Mouse (Mus musculus): ENCODE measurements around the gene Vamp8.

The Vamp8 gene

DNA sequence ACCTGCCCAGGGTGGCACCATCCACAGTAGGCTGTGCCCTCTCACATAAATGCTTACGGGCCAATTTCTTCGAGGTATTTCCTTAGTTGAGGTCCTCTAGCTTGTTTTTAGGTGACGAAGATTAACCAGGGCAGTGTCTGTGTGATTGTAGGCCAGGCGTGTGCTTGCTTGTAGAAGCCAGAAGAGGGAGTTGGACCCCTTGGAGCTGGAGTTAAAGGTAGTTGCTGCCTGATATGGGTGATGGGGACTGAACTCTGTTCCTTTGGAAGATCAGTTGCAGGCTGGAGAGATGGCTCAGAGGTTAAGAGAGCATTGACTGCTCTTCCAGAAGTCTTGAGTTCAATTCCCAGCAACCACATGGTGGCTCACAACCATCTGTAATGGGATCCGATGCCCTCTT lies 24.7 kb upstream of the Vamp8 start:
- no peak for TF ChIP-seq GATA4 (IDR thresholded peaks at IDR 0.05; ENCODE audit: insufficient replicate concordance, low read length)

DNA sequence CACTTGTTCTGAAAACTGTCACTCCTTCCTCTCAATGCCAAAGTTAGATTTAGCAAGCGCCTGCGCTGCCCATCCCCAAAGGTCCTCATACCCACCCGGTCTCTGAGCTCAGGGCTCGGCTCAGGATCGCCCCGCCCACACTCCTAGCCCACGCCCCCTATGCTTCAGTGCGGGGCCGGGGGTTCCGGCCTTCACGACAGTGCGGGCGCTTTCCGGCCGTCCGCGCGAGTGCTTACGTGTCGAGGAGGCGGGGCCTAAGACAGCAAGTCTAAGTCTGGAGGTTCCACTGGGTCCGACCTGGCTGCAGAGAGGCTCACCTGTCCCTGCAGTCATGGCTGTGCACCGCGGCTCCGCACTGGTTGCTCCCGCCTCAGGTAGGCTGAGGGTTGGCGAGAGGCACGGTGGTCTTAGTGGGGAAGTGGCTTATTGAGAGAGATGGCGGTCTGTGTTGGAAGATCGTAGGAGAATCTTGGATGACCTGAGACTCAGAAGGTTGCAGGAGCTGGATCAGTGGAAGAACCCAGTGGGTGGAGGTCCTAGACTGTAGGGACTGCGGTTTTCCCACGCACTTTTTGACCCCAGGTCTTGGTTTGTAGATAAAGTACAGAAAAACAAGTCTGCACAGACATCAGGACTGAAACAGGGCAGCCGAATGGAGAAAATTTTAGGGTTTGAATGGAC lies 23.7 kb upstream of the Vamp8 start, which contains the start of gene Ggcx:
Gene Ggcx (plus strand): TSS at position 233 of the 681 bp plus-strand sequence.
- TF ChIP-seq GATA4 (IDR thresholded peaks at IDR 0.05; ENCODE audit: insufficient replicate concordance, low read length): peak; percentile 25; the same call in 1 of the 2 replicates

DNA sequence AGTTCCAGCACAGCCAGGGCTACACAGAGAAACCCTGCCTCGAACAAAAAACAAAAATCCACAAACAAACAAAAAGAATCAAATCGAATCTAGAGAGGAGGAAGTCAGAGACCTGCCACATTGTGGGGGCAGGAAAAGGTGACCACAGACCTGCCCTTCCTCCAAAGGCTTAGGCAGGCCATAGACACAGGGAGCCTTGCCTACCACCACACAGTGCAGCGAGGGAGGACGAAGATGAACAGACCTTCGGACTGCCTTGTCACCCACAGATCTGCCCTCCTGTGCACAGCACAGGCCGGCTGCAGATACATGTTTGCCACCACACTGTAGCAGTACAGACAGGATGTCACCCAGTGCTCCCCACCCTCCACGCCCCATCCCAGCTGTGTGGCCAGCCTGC lies 20.0 kb upstream of the Vamp8 start:
- no peak for TF ChIP-seq GATA4 (IDR thresholded peaks at IDR 0.05; ENCODE audit: insufficient replicate concordance, low read length)

DNA sequence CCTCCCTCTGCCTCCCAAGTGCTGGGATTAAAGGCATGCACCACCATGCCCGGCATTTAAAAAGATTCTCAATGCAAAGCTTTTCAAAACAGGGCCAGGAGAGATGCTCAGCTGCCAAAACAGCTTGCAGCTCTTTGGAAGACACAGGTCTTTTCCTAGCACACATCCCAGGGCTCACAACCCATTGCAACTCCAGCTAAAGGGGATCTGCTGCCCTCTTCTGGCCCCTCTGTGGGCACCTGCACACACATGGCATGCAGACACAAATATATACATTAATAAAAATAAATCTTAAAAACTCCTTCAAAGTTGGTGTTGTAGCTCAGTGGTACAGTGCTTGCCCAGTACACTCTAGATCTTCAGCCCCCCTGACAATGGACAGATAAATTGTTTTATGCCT lies 19.5 kb upstream of the Vamp8 start:
- no peak for TF ChIP-seq GATA4 (IDR thresholded peaks at IDR 0.05; ENCODE audit: insufficient replicate concordance, low read length)

DNA sequence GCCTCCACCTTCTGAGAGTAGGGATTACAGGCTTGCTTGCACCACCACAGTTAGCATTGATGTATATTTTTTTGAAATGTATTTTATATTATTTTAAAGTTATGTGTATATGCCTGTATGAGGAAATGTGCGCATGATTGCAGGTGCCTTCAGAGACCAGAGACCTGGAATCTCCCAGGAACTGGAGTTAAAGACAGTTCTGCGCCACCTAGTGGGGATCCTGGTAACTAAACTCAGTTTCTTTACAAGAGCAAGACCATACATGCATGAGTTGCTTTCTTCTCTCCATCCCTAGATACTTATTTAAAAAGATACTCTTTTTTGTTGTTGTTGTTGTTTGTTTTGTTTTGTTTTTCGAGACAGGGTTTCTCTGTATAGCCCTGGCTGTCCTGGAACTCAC lies 19.1 kb upstream of the Vamp8 start:
- TF ChIP-seq GATA4 (IDR thresholded peaks at IDR 0.05; ENCODE audit: insufficient replicate concordance, low read length): no peak

DNA sequence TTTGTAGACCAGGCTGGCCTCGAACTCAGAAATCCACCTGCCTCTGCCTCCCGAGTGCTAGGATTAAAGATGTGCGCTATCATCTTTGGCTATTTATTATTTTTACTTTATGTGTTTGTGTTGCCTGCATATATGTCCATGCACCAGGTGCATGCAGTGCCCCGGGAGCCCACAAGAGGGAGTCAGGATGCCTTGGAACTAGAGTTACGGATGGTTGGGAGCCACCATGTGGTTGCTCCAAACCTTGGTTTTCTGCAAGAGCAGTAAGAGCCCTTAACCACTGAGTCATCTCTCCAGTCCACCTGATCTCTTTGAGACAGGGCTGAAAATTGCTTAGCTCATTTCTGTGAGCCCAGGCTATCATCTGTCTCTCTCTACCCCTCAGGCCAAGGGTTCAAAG lies 16.6 kb upstream of the Vamp8 start:
- no peak for TF ChIP-seq GATA4 (IDR thresholded peaks at IDR 0.05; ENCODE audit: insufficient replicate concordance, low read length)

DNA sequence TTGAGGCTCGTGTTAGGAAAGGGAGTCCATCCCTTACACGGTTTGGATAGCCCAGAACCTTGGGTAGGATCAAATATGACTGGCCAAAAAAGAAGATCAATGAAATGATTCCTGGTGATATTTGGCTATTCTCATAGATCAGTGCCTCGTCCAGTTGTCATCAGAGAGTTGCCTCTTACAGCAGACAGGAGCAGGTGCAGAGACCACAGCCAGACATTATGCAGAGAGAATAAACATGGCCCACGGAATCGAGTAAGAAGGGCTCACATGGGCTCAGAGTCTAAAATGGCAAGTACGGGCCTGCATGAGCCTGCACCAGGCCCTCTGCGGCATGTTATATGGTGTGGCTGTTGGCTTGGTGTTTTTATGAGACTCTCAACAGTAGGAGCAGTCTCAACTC lies 14.9 kb upstream of the Vamp8 start:
- no peak for TF ChIP-seq GATA4 (IDR thresholded peaks at IDR 0.05; ENCODE audit: insufficient replicate concordance, low read length)

DNA sequence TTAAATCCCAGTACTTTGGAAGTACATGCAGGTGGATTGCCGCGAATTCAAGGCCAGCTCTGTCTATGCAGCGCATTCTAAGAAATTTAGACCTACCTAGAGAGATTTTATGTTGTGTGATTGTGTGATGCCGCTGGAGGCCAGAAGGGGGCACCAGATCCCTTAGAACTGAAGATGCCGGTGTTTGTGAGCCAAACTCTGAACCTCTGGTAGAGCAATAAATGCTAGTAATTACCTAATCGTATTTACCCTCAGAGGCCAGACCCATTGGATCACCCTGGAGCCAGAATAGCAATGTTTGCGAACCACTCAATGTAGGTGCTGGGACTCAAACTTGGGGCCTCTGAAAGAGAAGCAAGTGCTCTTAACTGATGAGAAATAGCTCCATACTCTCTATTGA lies 11.4 kb upstream of the Vamp8 start:
- TF ChIP-seq GATA4 (IDR thresholded peaks at IDR 0.05; ENCODE audit: insufficient replicate concordance, low read length): no peak

DNA sequence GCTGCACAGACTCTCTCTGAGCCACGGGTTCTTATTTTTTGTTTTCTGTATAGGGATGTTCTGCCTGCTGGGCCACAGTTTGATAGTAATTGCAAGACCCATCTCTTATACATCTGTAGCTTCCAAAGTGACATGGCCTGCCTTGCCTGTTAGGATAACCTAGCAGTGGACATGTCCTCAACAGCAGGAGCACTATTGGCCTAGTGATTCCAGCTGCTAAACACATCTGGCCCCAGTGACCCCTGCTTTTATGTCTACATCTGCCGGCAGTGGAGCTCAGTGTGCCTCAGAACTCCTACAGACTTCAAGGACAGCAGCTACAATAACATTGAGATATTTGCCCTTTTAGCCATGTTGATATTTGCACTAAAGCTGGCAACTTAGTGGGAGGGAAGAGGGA lies 9.5 kb upstream of the Vamp8 start:
- TF ChIP-seq GATA4 (IDR thresholded peaks at IDR 0.05; ENCODE audit: insufficient replicate concordance, low read length): no peak

DNA sequence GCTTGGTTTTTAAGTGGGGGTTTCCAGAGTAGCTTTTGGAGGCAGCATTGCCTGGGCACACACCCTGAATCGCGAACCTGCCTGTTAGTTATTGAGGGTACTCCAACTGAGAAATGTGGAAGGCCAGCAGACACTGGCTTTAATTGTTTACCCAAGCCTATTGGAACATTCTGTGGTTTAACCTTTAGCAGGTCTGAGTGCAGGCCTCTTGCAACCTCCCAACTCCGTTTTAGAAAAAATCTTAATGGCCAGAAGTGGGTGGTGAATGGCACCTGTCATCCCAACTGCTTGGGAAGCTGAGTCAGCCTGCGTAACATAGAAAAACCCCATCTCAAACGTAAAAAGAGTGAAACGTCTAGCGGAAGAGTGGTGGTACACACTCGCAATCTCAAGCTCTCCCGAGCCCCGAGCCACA lies 6.3 kb upstream of the Vamp8 start:
- TF ChIP-seq GATA4 (IDR thresholded peaks at IDR 0.05; ENCODE audit: insufficient replicate concordance, low read length): no peak

DNA sequence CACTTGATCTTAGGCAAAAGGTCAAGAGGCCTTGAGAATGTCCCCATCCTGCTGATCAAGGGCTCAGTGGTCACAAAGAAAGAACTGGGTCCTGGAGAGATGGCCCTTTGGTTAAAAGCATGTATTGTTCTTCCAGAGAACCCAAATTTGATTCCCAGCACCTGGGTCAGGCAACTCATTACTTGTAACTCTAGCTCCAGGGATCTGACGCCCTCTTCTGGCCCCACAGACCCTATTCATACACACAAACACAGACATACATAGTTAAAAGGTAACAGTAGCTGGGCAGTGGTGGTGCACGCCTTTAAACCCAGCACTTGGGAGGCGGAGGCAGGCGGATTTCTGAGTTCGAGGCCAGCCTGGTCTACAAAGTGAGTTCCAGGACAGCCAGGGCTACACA lies 1.8 kb upstream of the Vamp8 start:
- no peak for TF ChIP-seq GATA4 (IDR thresholded peaks at IDR 0.05; ENCODE audit: insufficient replicate concordance, low read length)

DNA sequence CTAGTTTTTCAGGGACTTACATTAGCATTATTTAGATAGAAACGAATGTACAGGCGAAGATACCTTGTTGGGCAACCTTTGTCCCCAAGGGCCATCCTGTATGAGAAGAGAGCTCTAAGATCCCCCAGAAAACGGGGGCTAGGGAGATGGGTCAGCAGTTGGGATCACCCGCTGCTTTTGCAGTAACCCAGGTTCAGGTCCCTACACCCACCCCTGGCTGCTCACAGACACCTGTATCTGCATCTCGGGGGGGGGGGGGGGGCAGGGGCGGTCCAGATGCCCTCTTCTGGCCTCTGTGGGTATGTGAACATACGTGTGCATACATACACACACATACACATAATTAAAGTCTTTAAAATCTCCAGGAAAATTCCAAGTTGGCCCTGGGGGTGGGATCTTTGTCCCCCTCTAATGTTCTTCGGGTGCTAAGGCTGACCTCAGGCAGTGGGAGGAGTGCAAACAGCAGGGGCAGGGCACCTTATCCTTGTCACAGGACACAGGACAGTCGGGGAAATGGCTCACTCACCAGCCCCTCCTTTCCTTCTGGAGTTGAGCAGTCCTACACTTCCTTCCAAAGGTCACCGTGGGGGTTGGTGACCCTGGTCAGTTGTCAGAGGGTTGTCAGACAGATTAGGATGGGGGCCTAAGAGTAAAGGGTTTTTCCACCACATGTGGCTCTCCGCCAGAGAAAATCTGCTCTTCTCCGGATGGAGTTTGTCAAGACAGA lies 455 bp upstream of the Vamp8 start:
- TF ChIP-seq GATA4 (IDR thresholded peaks at IDR 0.05; ENCODE audit: insufficient replicate concordance, low read length): peak; percentile 96

DNA sequence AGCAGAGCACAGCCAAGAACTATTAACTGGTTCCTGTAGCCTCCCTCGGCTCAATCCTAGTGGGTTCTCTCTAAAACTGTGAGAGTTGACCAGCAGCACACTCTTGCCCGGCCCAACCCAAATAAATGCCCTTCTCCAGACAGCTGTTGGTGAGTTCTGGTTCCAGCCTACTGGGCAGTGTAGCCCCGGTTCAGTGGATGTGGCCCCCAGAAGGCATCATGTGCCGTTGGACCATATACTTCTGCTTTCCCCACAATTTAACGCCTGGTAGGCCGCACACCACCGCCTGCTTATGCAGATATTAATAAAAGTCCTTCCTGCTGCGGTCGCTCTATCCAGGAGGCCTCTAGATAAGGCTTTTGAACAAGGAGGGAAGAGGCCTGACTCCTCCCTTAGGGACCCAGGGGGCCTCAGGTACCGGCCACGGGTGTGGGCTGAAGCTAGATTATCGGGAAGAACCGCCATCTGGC lies 997 bp downstream of the Vamp8 start:
- TF ChIP-seq GATA4 (IDR thresholded peaks at IDR 0.05; ENCODE audit: insufficient replicate concordance, low read length): no peak

DNA sequence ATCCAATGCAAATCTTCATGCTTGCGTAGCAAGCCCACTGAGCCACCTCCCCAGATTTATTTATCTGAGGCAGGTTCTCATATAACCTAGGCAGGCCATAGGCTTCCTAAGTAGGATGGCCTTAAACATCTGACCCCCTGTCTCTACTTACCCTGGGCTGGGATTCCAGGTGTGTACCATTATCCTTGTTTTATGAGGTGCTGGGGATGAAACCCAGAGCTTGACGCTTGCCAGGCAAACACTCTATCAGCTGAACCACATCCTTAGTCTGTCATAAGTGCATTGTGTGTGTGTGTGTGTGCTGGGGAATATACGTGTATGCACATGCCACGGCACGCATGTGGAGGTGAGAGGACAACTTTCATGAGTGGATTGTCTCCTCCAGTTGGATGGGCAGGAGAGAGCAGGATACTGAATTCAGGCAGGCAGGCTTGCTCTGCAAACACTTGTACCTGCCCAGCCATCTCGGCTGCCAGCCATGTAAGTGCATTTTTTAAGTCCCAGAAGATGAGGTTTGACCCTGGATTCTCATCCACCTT lies 1.6 kb downstream of the Vamp8 start:
- TF ChIP-seq GATA4 (IDR thresholded peaks at IDR 0.05; ENCODE audit: insufficient replicate concordance, low read length): no peak

DNA sequence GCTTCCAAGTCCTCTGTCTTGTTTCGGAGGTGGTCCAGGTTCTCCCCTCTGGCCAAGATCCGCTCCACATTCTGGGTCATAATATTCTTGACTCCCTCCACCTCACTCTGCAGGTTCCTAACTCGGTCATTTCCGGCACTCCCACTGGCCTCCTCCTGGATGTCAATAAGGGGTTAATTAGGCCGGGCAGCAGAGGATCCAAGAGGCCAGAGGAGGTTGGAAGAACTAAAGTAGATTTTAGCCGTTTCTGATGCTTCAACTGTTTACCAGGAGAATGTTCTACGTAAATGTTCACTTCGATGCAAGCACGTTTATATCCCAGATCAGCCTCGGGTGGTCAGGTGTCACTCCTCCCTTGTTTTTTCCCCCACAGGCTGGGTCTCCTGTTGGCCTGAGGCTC lies 2.2 kb downstream of the Vamp8 start:
- TF ChIP-seq GATA4 (IDR thresholded peaks at IDR 0.05; ENCODE audit: insufficient replicate concordance, low read length): no peak

DNA sequence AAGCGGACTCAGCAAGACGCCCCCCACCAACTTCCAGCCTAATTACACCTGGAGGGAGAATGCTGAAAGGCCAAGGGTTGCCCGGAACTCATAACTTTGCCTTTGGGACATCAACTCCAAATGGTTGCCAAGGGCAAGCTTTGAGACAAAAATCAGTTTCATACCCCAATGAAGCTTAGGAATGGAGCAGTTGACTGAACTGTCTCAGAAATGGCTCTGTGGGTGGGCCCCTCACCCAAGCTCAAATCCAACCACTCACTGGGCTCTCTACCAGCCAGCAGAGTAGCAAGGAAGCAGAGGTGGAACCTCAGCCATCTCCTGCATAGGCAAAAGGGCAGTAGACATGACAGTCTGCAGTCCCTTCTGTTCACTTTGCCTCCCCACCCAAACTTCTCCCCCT lies 2.7 kb downstream of the Vamp8 start:
- no peak for TF ChIP-seq GATA4 (IDR thresholded peaks at IDR 0.05; ENCODE audit: insufficient replicate concordance, low read length)
